Mouse (Mus musculus): ENCODE measurements around the gene Ran.

- TF ChIP-seq POLR2A (IDR thresholded peaks at IDR 0.05; ENCODE audit: low read depth, low read length) (no peak), CTCF (IDR thresholded peaks at IDR 0.05; ENCODE audit: extremely low read depth, insufficient read depth, insufficient read length, insufficient replicate concordance) (no peak)
Observed at GRCm38 (mm10) chr5:129065946-129066345, 46.1 kb downstream of the Ran start.
